Mouse (Mus musculus) liver, embryonic 13.5 days (tissue): ENCODE results near the gene Dusp19. TPM values are rescaled to one million over a fixed set of nuclear protein-coding genes. Genes with fewer than 3 reads are reported as not detected.

ENCODE experiments used
- ATAC-seq: fragments of 200-750 bp; cut with Nextera tagmentation; 2 replicates; pipeline ENCODE4 v1.8.0; 2017; ENCODE audit warnings: low read depth, mild to moderate bottlenecking, moderate number of reproducible peaks, moderate library complexity
- DNase-seq: peaks from one replicate; pipeline ENCODE4 v3.0.0; 2022
- H3K27ac ChIP-seq: fragments of 300-500 bp; sonication (generic); 2 replicates; pipeline ENCODE4 v1.5.1; 2015; ENCODE audit warnings: moderate library complexity, mild to moderate bottlenecking, inconsistent platforms
- H3K27me3 ChIP-seq: fragments of 300-500 bp; sonication (generic); 2 replicates; pipeline ENCODE4 v1.6.1; 2015; ENCODE audit warnings: mild to moderate bottlenecking, inconsistent platforms
- H3K36me3 ChIP-seq: fragments of 300-500 bp; sonication (generic); 2 replicates; pipeline ENCODE4 v1.6.1; 2015; ENCODE audit warnings: mild to moderate bottlenecking, inconsistent platforms
- H3K4me1 ChIP-seq: fragments of 300-500 bp; sonication (generic); replicated peaks from 2 replicates; pipeline ENCODE4 v1.6.1; 2015; ENCODE audit warnings: inconsistent platforms
- H3K4me2 ChIP-seq: fragments of 300-500 bp; sonication (generic); 2 replicates; pipeline ENCODE4 v1.6.1; 2015; ENCODE audit warnings: inconsistent platforms, mild to moderate bottlenecking, moderate library complexity
- H3K4me3 ChIP-seq: fragments of 300-500 bp; sonication (generic); replicated peaks from 2 replicates; pipeline ENCODE4 v1.5.1; 2015; ENCODE audit warnings: mild to moderate bottlenecking, inconsistent platforms
- H3K9ac ChIP-seq: fragments of 300-500 bp; sonication (generic); 2 replicates; pipeline ENCODE4 v1.6.1; 2015; ENCODE audit warnings: mild to moderate bottlenecking, inconsistent platforms
- H3K9me3 ChIP-seq: fragments of 300-500 bp; sonication (generic); replicated peaks from 2 replicates; pipeline ENCODE4 v1.6.1; 2016; ENCODE audit warnings: inconsistent platforms
- WGBS: fragments of 180-500 bp; shearing (Covaris S2); methylation state at CpG from one replicate; pipeline ENCODE4 v1.1.7; 2015; ENCODE audit not compliant: insufficient replicate concordance; 5-methylcytosine and 5-hydroxymethylcytosine counted together
- polyA plus RNA-seq: library from polyadenylated mRNA; unstranded; fragments of >200 nt; fragmentation: Nextera tagmentation; extraction: Ambion mirVana; gene quantifications from 2 replicates; pipeline ENCODE4 v1.2.1, GENCODE M21; 2015

Gene Dusp19
- 7.3 and 7.4 TPM in 2 replicates for polyA plus RNA-seq

DNA sequence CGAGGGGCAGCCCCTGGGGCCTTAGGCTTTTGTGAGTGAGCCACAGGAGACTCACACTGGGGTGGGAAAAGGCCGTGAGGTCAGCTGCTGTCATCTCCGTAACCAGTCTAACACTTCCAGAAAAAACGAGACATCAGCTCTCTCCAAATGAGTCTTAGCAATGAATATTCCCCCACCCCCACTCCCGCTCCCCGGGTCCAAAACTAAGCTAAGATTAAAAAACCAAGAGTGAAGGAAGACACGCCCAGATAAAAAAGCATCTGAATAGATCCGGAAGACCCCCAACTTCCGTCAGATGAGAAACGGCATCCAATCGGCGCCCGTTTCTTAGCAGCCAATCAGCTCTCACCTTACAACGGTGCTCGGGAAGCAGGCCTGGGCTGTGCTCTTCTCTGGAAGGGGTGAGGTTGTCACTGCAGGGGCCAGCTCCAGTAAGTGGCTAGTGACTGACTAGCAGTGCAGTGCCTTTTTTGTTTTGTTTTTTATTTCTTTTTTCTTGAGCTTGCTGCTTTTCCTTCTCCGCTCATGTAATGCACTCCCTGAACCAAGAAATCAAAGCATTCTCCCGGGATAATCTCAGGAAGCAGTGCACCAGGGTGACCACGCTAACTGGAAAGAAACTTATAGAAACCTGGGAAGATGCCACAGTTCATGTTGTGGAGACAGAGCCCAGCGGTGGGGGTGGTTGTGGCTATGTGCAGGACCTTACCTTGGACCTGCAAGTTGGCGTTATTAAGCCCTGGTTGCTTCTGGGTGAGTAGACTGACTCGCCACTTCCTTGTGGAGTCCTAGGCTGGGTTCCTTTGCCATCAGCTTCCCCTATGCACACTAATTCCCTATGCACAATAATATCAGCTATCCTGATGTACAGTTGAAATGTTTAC is at the start of gene Dusp19, which contains the start of gene Nup35:
Gene Dusp19, plus strand, starts transcription at position 192 of the 884 bp plus-strand sequence.
Gene Nup35, plus strand, starts transcription at position 383 of the 884 bp plus-strand sequence.
- Histone ChIP-seq H3K27me3 (no peaks in the 10 kb centered on the region), H3K4me3 (peak within 1 kb of the TSS; percentile 69), H3K36me3 (no peaks in the 10 kb centered on the region), H3K9me3 (no peaks in the 10 kb centered on the region), H3K27ac (peak within 1 kb of the TSS; percentile 59; the same call in 1 of the 2 replicates), H3K9ac (peak within 1 kb of the TSS; percentile 76), H3K4me1 (peaks cover 11% of the 10 kb centered on the region), H3K4me2 (peak within 1 kb of the TSS; percentile 81)
- ATAC-seq (peak; percentile 100), DNase-seq (peak; percentile 86)
- WGBS: 1% methylated on average over 21 of the region's 21 CpGs

DNA sequence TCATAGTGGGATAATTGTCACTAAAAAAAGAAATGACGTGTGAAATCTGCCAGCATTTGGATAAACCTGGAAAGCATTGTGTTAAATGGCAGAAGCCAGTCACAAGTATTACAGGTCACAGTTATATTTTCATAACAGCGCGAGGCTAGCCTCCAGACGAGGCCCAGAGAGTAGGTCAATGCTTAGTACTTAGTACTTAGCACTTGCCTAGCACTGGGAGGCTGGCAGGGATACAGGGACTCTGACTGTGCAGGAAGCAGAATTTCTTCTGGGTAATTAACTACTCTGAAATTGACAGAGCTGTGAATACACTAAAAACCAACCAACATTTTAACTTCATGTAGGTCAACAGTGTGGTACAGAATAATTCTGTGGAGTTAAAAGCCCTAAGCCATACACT is 49.4 kb upstream of the Dusp19 start:
- Histone ChIP-seq H3K27me3 (no peaks in the 10 kb centered on the region), H3K4me3 (no peak overlapping the region), H3K9me3 (no peaks in the 10 kb centered on the region), H3K27ac (no peak overlapping the region), H3K9ac (no peak overlapping the region), H3K4me2 (no peak overlapping the region), H3K4me1 (0 out of 2 replicates have a peak, but pooled peaks cover 4% of the 10 kb centered on the region), H3K36me3 (no peaks in the 10 kb centered on the region)
- ATAC-seq: no peak
- 75% methylated on average over 4 of the region's 4 CpGs for WGBS
- no peak for DNase-seq

DNA sequence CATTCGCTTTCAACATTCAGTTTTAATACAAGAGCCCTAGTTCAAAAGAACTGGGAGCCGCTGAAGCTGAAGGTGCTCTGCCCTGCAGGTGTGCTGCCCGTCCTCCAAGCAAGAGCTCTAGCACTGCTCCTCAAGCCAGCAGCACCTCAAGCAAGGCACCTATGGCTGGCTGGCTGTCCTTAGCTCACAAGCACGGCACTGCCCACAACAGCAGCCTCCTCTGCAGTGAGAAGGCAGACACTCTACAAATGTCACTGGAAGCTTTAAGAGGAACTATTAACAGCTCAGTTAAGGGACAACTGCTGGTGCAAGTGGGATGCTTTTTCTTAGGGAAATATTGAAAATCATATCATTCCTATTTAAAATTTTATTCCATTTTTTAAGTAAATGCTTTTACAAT is 46.2 kb upstream of the Dusp19 start:
- no peak for DNase-seq
- ATAC-seq: no peak
- Histone ChIP-seq H3K9me3 (no peaks in the 10 kb centered on the region), H3K4me3 (no peak overlapping the region), H3K27ac (no peak overlapping the region), H3K4me1 (no peaks in the 10 kb centered on the region), H3K27me3 (no peaks in the 10 kb centered on the region), H3K36me3 (no peaks in the 10 kb centered on the region), H3K4me2 (no peak overlapping the region), H3K9ac (no peak overlapping the region)
- 75% methylated on average over 4 of the region's 4 CpGs for WGBS

DNA sequence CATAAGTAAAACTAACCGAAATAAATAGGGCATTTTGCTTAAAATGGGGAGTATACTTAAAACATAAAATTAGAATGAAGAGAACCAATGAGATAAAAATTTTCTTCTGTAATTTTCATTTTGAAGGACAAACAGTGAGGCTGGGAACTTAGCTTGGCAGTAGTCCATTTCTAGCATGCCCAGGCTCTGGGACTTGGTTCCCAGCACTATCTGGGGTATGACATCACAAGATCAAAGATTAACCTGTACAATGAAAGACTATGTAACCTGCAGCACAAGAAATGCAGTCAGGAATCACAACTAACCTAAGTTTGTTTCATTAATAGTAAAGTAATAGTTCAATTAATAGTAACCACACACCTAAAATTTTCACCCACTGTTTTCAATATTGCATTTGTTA is 39.6 kb upstream of the Dusp19 start:
- Histone ChIP-seq H3K4me1 (peaks cover 21% of the 10 kb centered on the region), H3K27ac (no peak overlapping the region), H3K27me3 (peaks cover 12% of the 10 kb centered on the region), H3K9me3 (no peaks in the 10 kb centered on the region), H3K4me2 (no peak overlapping the region), H3K4me3 (no peak overlapping the region), H3K36me3 (no peaks in the 10 kb centered on the region), H3K9ac (no peak overlapping the region)
- WGBS: 75% methylated on average over 1 of the region's 1 CpGs
- no peak for DNase-seq
- no peak for ATAC-seq

DNA sequence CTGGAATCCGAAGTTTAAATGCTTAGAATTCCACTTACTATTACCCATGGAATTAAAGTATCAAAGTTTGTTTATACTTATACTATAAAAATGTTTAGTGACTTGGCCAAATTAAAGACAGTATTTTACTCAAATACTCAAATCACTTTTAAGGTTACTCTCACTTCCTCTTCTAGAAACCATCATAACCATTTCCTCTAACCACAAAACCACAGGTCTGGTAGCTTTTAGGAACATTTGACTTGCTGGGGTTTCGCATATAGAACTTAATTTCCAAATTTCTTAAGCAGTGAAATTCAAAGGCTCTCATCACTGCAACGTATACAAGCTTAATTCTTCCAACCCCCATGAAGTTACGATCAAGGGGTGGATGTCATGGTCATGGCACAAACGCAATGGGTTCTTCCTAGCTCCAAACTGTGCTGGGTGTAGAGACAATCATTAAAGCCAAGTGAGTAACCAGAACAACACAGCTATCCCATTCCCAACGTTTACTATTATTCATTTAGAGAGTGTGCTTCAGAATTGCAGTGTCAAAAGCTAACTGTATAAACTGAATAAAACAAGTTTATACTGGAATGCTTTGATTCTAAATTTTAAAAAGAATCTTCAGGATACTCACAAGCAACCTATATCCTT is 37.5 kb upstream of the Dusp19 start:
- no peak for DNase-seq
- ATAC-seq: no peak
- Histone ChIP-seq H3K27ac (no peak overlapping the region), H3K4me1 (peaks cover 21% of the 10 kb centered on the region), H3K9ac (peak overlapping the region; percentile 44; the same call in 1 of the 2 replicates), H3K27me3 (peaks cover 25% of the 10 kb centered on the region), H3K9me3 (no peaks in the 10 kb centered on the region), H3K36me3 (no peaks in the 10 kb centered on the region), H3K4me3 (peak overlapping the region; percentile 39), H3K4me2 (peak overlapping the region; percentile 86)
- WGBS: 18% methylated on average over 6 of the region's 6 CpGs

DNA sequence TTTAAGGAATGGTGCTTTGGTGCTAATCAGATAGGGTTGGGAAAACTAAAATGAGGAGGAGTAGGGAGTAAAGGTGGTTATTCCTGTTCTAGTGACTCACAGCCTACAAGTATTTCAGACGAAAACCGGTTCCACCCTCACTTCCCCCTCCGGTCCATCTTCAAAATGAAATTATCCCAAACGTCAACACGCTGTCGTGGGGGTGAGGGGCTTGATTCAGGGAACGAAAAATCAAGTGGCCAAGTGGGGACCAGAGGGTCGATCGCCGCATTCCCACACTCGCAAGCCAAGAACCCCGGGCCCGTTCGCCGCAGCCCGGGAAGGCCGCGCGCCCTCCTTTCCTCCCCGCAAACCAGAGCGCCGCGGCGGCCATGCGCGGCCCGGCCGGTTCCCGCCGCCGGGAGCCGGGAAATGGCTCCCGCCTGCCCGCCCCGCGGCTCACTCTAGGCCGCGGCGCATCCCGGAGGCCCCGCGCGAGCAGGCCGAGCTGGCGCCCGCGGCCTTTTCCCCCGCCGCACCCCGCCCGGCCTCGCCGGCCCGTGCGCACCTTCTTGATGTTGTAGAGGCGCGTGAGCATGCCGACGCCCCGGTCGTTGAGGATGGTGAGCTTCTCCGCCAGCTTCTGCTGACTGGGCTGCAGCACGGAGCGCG is 36.4 kb upstream of the Dusp19 start:
- peak overlapping the region; percentile 86 for H3K4me2 ChIP-seq
- H3K4me1 ChIP-seq: peaks cover 21% of the 10 kb centered on the region

DNA sequence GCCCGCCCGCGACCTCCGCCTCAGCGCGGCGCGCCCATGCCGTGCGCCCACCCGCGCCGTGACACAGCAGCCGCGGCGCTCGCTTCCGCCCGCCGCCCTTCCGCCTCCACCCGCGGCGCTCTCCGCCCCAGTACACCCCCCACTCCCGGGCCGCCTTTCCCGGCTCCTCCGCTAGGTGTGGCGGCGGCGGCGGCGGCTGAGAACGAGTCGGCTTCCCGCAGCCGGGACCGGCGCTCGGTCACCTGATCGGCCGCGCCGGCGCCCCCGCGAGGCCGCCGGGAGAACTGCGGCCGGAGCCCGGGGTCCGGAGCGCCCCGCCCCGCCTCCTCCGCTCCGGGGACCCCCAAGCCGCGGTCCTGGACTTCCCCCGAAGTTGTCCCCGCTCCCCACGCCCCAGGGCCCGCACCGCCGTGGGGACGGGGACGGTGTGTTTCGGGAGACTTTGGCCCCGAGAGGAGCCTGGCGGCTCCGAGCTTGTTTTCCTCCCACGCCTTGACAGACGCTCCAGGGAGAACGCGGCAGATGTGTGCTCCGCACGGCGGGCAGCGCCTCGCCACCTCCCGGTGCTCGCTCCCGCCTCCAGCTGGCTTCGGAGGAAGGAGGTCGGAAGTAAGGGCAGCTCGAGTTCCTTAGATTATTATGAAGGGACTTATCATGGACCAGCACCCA is 35.7 kb upstream of the Dusp19 start, which contains the start of gene Nckap1:
Gene Nckap1, minus strand, starts transcription at position 338 of the 669 bp plus-strand sequence.
- peaks cover 21% of the 10 kb centered on the region for H3K4me1 ChIP-seq
- peak within 1 kb of the TSS; percentile 93 for H3K9ac ChIP-seq
- peak within 1 kb of the TSS; percentile 86 for H3K4me3 ChIP-seq
- under 1% methylated on average over 79 of the region's 88 CpGs for WGBS
- DNase-seq (peak; percentile 83), ATAC-seq (peak; percentile 90)
- peak within 1 kb of the TSS; percentile 86 for H3K4me2 ChIP-seq
- no peaks in the 10 kb centered on the region for H3K9me3 ChIP-seq
- no peaks in the 10 kb centered on the region for H3K36me3 ChIP-seq
- H3K27me3 ChIP-seq: peaks cover 27% of the 10 kb centered on the region
- H3K27ac ChIP-seq: peak within 1 kb of the TSS; percentile 92

More for the DNA sequence above, 36.4 kb upstream of the Dusp19 start:
- WGBS: under 1% methylated on average over 61 of the region's 65 CpGs
- Histone ChIP-seq H3K27me3 (peaks cover 29% of the 10 kb centered on the region), H3K27ac (peak overlapping the region; percentile 92), H3K9me3 (no peaks in the 10 kb centered on the region), H3K4me3 (peak overlapping the region; percentile 86), H3K9ac (peak overlapping the region; percentile 93), H3K36me3 (no peaks in the 10 kb centered on the region)
- ATAC-seq (peak; percentile 79), DNase-seq (no peak)

DNA sequence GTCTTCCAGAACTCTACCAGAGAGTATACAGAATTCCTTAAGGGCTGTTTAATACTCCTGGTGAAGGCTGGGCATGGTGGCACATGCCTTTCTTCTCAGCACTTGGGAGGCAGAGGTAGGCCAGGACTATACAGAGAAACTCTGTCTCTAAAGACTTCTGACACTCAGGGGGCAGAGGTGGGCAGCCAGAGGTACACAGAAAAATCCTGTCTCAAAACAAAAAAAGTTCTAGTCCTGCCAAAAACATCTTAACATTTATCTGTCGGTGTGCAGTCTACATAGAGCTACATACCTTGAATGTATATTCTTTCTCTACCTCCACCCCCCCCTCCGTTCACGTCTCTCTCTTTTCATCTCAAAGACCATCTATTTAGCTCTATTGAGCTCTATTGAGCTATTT is 34.5 kb upstream of the Dusp19 start:
- Histone ChIP-seq H3K27ac (no peak overlapping the region), H3K27me3 (peaks cover 27% of the 10 kb centered on the region), H3K36me3 (no peaks in the 10 kb centered on the region), H3K4me2 (no peak overlapping the region), H3K9me3 (no peaks in the 10 kb centered on the region), H3K4me3 (no peak overlapping the region), H3K9ac (no peak overlapping the region), H3K4me1 (peaks cover 21% of the 10 kb centered on the region)
- DNase-seq (no peak), ATAC-seq (no peak)
- WGBS: 80% methylated on average over 3 of the region's 3 CpGs

DNA sequence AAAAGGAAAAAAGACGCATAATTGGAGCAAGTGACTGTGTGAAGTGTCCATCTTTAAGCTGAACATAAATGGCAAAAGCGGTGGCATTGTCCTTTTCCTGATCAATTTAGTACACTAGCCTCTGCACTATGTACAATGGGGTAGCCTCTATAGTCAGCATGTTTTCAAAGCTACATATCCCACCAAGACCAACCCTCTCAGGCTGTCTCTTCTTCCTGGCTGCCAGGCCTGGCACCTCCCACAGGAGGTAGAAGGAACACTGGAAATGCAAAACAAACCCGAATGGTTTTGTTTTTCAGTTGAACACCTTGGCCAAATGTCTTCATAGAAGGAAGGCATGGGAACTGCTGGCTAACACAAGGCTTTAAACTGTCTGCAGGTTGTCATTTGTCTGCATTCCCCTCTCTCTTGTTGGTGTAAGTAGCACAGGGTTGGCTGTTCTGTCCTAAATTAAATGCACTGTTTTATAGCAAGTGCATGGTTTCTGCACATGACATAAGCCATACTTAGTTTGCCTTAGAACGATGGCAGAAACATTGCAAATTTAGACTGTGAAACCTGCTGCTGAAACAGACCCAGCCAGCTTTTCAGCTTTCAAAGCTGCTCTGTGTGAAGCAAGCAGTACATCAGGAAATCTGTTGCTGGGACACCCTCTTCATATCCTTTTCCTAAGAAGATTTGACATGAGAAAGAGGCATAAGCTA is 22.5 kb upstream of the Dusp19 start:
- 61% methylated on average over 4 of the region's 4 CpGs for WGBS
- ATAC-seq (no peak), DNase-seq (no peak)

DNA sequence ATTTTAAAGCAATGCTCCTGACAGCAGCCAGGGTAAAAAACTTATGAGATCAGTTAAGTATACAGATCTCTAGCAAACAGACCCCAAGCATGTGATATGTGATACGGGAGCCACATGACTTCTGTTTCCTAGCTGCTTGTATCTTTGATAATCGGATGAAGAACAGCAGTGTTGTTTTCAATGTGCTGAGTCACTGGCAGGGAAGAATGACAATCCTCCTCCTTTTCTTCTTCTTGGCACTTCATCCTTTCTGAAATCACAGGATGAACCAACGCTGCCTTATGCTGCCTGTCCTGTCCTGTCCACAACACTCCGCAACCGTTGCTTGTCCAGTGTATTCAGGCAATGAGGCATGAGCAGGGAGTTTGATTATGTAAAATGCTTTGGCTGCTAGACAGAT is 19.9 kb upstream of the Dusp19 start:
- no peak overlapping the region for H3K9ac ChIP-seq
- no peak overlapping the region for H3K4me2 ChIP-seq
- WGBS: 56% methylated on average over 5 of the region's 5 CpGs
- H3K27ac ChIP-seq: no peak overlapping the region
- no peaks in the 10 kb centered on the region for H3K4me1 ChIP-seq
- H3K9me3 ChIP-seq: no peaks in the 10 kb centered on the region
- DNase-seq (no peak), ATAC-seq (no peak)
- no peak overlapping the region for H3K4me3 ChIP-seq
- H3K36me3 ChIP-seq: no peaks in the 10 kb centered on the region
- no peaks in the 10 kb centered on the region for H3K27me3 ChIP-seq

More for the DNA sequence above, 22.5 kb upstream of the Dusp19 start:
- Histone ChIP-seq H3K9me3 (no peaks in the 10 kb centered on the region), H3K4me1 (no peaks in the 10 kb centered on the region), H3K9ac (no peak overlapping the region), H3K36me3 (no peaks in the 10 kb centered on the region), H3K27me3 (0 out of 2 replicates have a peak, but pooled peaks cover 4% of the 10 kb centered on the region), H3K27ac (no peak overlapping the region), H3K4me3 (no peak overlapping the region), H3K4me2 (no peak overlapping the region)
